Mouse (Mus musculus): ENCODE measurements around the gene Bcl11b.

Bcl11b gene

DNA sequence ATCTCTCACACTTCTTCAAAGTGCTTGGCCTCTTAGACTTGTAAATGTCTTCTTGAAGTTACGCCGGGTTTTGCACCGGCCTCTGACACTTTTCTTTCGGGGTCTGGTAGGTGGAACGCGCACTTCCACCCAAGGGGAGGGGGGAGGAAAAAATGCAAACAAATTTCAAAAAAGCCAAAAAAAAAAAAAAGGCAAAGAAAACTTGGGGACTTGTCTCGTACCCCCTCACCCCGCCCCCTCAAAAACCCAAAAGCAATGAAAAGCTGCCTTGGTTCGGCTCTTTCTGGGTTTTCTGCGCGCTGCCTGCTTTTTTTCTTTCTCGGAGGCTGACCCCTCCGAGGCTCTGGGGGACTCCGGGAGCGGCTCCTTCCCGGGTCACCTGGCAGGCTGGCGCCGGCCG is at the start of gene Bcl11b:
Bcl11b (minus strand) TSS at position 120 of the 400 bp plus-strand sequence.
- DNase-seq (ENCODE audit: low spot score in 2 of 2), result no peak

- no peak for DNase-seq (ENCODE audit: low spot score in 2 of 2)
Observed at GRCm38 (mm10) chr12:108050996-108051395, 47.6 kb upstream of the Bcl11b start.

DNA sequence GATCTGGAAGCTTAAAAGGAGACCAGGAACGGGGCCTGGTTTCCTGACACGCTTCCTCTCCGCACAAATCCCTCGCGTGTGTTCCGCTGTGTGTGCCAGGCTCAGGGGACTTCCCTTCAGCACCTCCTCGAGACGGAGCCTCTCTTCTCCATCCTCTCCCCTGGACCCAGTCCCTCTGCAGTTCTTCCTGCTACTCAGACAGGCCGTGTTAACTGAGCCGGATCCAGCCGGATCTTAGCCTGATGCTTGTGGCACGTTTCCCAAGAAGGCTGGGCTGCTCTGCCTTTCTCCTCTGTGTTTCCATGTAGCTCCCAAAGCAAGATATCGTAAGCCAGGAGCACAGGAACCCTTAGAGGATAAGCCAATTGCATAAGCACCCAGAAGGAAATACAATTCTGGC is 46.2 kb upstream of the Bcl11b start:
- peak; percentile 12 to 27 for DNase-seq (ENCODE audit: low spot score in 2 of 2)

GRCm38 (mm10) chr12:108042239-108042571 is 38.8 kb upstream of the Bcl11b start:
- DNase-seq (ENCODE audit: low spot score in 2 of 2), result no peak

- peak; percentile 20 to 45 for DNase-seq (ENCODE audit: low spot score in 2 of 2)
Observed at GRCm38 (mm10) chr12:108041571-108042238, 38.3 kb upstream of the Bcl11b start.

GRCm38 (mm10) chr12:108037446-108037845 is 34.0 kb upstream of the Bcl11b start:
- DNase-seq (ENCODE audit: low spot score in 2 of 2), result no peak

DNA sequence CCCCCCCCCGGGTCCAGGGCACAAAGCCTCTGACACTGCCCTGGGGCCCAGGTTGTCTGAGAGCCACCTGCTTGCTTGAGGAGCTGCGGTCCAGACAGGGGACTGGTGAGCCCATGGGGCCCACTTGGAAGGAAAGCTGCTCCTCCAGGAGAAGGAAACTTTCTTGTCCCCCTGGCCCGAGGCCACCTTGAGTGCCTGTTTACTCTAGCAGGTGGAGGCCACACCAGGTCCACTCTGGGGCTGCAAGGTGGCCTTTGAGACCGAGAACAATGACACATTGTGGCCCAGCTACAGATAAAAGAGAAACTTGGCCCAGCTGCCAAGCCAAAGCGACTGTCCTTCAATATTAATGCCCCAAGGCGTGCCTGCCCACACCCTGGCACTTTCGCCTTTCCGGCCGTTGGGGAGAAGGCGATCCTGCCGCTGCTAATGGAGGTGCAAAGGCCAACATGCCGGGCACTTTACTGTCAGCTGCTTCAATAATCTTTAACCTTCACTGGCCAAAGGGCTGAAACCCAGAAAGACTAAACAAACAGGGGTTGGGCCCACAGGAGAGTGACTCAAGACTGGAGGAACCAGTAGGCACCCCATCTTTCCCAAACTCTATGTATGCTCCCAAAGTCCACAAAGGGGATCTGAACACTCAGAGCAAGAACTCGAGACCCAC is 32.1 kb upstream of the Bcl11b start:
- no peak for DNase-seq (ENCODE audit: low spot score in 2 of 2)

DNA sequence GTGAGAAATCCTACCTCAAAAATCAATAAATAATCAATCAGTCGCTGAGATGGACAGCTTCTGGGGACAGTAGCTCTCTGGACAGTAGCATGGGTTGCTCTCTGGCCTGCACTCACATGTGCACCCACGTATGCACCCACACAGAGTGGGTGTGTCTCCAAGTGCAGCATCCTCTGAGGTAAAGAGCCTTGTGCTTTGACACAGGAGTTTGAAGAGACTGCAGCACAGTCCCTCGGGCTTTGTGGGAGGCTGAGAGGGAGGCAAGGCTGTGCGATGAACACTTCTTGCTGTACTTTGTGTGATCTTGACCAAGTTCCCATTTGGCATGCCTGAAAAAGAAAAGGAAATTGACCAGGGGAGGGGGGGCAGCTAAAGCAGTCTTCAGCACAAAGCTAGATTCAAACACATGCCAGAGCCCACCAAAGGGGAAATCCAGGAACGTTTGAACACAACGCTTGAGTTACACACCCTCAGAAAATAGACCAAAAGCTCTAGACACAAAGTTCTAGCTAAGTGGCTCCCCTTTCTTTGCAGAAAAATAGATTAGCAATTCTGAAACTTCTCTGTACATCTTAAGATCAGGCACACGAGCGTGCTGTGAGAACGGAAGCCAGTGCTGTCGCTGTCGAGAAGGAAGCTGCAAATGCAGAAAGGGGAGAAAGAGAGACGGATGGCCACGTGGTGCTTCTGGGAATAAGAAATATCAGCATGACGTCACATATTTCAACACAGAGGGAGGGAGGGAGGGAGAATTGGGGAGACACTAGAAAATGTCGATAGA is 19.6 kb upstream of the Bcl11b start:
- DNase-seq (ENCODE audit: low spot score in 2 of 2), result no peak

- DNase-seq (ENCODE audit: low spot score in 2 of 2), result no peak
Observed at GRCm38 (mm10) chr12:108012003-108012402, 8.6 kb upstream of the Bcl11b start.

DNA sequence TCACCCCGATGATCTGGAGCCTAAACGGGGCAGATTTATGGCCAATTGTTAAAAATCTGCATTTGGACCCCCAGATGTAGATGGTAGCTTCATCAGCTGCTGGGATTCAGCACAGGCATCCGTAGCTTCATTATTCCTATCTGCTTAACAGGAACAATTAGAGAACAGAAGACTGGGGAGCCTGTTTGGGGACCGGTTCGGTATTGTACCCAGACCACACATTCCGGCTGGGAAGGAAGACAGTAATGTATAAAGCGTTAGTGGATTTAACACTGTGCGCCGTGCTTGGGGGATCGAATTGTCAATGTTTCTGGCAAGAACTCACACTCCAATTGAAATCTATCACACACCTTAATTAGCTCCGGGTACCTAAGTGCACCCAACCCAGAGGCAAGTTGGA is 6.9 kb upstream of the Bcl11b start:
- DNase-seq (ENCODE audit: low spot score in 2 of 2), result no peak

DNA sequence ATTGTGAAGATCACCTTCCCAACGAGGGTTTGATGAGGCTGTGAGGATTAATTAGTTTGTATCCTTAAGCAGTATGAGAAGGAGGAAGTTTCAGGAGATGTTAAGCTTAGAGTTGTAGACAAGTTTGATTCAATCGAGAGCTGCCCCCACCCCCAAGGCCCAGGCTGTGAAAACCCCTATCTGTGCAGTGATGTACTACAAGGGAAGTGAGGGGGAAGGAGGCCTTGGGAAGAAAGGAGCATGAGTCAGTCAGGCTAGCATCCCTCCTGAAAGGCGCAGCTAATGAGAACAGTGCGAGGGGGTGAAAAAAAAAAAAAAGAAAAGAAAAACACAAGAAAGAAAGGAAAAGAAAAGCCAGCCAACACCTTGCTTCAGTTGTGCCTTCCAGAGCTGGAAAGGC is 5.8 kb upstream of the Bcl11b start:
- no peak for DNase-seq (ENCODE audit: low spot score in 2 of 2)

- peak in 1 of 2 experiments; percentile 24 for DNase-seq (ENCODE audit: low spot score in 2 of 2)
Observed at GRCm38 (mm10) chr12:108005816-108006626, 2.6 kb upstream of the Bcl11b start.

DNA sequence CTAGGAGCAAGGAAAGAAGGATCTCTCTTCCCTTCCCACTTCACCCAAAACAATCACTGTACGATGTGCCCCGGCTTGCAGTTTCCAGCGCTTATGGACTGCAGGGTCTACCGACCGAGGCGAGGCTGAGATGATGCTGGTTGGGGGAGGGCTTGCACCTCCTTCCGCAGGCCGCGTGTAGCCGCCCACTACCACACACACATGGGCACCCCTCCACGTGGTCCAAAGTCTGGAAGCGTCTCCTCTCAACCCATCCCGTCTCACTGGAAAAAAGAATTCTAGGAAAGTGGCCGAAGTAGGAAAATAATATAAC is 2.0 kb upstream of the Bcl11b start:
- DNase-seq (ENCODE audit: low spot score in 2 of 2), result no peak

GRCm38 (mm10) chr12:108004701-108005487 is 1.5 kb upstream of the Bcl11b start:
- no peak for DNase-seq (ENCODE audit: low spot score in 2 of 2)

DNA sequence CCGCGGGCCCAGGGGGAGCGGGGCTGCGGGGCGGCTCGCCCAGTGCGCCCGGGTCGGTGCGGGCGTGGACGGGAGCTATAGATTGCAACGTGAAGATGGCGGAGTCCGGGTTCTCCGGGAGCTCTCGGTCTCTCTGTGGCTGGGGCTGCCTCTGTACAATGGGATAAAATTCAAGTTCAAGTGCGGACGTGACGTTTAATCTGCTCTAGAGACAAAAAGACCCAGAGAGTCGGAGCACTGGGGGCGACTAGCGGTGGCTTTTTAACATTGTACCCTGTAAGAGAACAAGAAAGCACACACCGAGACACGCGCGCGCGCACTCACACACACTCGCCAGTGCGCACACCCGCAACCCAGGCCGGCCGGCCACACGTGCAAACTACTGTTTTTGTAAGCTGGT is 526 bp upstream of the Bcl11b start:
- peak in 1 of 2 experiments; percentile 24 for DNase-seq (ENCODE audit: low spot score in 2 of 2)

- DNase-seq (ENCODE audit: low spot score in 2 of 2), result no peak
Observed at GRCm38 (mm10) chr12:108002436-108003189, 789 bp downstream of the Bcl11b start.

DNA sequence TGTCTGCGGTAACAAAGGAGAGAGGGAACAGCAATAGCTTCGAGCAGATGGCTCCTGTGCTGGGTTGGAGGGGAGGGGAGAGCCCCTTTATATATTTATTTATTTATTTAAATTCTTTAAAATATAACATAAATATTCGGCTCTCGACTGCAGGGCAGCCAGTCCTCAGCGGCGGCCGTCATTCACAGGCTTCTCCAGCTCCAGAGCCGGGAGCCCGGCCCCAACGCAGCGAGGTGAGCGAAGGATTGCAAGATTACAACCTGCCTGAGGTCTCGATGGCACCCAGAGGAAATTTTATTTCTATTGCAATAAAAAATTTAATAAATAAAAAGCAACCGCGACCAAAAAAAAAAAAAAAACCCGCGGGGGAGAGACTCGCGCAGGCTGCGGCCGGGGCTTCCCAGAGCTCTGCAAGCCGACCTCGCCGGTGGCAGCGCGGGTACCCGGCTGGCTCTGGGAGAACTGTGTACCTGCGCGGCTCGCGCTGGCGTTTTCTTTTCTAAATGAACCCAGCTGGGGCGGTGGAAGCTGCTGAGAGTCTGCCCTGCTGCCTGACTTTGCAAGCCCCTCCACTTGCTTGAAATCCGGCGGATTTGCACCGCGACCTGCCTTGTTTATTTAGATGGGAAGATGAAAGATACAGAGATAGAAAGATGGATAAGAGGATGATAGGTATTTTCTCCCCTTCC is 1.6 kb downstream of the Bcl11b start:
- DNase-seq (ENCODE audit: low spot score in 2 of 2), result no peak

DNA sequence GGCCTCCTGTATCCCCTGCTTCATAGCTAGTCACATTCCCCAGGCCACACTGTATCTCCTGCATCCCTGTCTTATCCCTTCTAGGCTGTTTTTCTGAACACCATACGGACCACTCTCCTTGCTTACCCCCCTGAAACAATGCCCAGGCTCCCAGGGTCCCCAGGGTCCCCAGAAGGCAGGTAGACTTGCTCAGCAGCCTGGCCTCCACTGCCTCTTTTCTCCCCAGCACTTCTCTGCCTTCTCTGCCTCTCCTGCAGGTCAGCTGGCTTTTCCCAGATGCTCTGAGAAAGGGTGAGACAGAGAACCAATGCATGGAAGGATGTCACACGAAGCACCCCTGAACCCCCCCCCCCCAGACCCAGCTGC is 2.7 kb downstream of the Bcl11b start:
- no peak for DNase-seq (ENCODE audit: low spot score in 2 of 2)

GRCm38 (mm10) chr12:107999751-108000714 is 3.4 kb downstream of the Bcl11b start:
- no peak for DNase-seq (ENCODE audit: low spot score in 2 of 2)
